Mouse (Mus musculus) cerebellum, adult 2 months (tissue): Measurements from ENCODE around the gene Robo2.

ENCODE experiments used
- CTCF ChIP-seq: fragments of 200-500 bp; IDR thresholded peaks from 2 replicates; pipeline ENCODE4 v1.5.1; 2011; ENCODE audit warnings: low read depth, mild to moderate bottlenecking, control low read depth, low read length, moderate library complexity, borderline replicate concordance; ENCODE audit not compliant: insufficient read depth
- POLR2A ChIP-seq: fragments of 200-500 bp; IDR thresholded peaks from 2 replicates; pipeline ENCODE4 v1.6.1; 2011; ENCODE audit warnings: low read length, control low read depth, borderline replicate concordance; ENCODE audit not compliant: insufficient read depth

GRCm38 (mm10) chr16:74282549-74282948 is 129.1 kb downstream of the Robo2 start:
- no peak for TF ChIP-seq CTCF
- no peak for TF ChIP-seq POLR2A
